Mouse (Mus musculus) Muller cell, postnatal 12 days (primary cell): ENCODE data around the gene Il22ra1.
A peak's percentile ranks its signal among the peaks of the same experiment; 100 is the strongest.
"Not testable (repeated sequence)": the region's sequence is repeated elsewhere in the genome, so short reads cannot be mapped to it uniquely, and the experiment has no call there.

ENCODE experiments used
- DNase-seq: peaks from one replicate; pipeline ENCODE4 v3.0.0-alpha.2; 2015; ENCODE audit errors: inconsistent ontology term

Il22ra1 gene

DNA sequence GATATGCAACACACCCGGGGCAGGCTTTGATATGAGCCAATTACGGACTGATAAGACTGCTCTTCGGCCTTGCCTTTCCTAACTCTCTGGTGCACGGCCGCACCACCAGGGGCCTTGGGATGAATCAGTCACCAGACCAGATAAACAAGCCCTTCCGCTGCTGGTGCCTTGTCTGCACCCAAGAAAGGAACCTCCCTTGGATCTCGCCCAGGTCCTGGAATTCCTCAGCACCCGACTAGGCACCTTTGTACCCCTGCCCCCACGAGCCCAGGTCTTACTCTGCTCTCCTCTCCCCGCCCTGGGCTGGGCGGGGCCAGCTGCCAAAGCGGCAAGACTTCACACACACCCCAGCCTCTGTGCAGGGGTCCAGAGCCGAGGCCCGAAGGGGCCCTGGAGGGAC is at the start of gene Il22ra1:
Il22ra1 (plus strand) TSS at position 356 of the 400 bp plus-strand sequence.
- DNase-seq: no peak

DNA sequence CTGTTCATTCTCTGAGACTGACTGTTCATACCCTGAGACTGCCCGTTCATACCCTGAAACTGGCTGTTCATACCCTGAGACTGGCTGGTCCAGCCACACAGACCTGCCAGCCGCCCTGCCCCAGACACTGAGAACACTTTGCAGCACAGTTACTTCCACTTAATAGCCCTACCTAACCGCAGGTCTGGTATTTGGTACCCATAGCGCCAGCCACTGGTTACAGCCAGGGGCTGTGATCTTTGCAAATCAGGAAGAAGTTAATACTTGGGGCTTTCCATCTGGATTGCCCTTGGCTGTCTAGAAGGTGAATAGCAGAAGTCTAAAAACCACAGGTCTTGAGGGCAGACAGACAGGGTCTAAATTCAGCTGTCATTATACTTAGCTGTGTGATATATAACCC is 48.7 kb upstream of the Il22ra1 start:
- DNase-seq: no peak

DNA sequence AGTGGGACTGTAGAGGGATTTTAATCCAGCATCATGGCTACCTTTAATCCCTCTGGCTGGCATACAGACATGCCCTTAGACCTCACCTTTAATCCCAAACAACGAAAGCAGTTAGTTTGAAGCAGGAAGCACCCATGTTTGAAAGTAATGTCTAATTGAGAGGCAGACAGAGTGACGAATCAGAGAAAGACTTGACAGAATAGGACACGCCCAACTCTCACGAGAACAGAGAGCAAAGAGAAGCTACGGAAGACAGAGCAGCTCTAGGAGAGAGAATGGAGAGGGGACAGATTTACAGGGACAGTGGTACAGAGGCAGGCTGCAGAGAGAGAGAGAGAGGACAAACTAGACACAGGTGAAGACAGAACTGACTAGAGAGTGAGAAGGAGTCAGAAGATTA is 46.2 kb upstream of the Il22ra1 start:
- no peak for DNase-seq

DNA sequence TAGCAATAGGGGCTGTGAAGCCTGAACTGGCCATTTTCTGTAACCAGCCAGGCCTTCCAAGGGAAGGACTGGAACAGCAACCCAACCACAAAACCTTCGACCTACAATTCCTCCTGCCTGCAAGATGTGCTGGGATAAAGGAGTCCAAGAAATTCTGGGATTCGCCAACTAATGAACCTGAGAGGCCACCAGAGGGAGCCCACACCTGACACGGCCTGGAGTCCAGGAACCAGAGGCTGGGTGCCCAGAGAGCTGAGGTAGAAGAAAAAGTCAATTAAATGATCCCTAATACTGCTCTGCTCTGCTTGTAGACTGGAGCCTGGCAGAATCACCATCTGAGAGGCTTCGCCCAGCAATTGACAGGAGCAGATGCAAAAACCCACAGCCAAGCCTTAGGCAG is 44.4 kb upstream of the Il22ra1 start:
- DNase-seq: peak; percentile 36

DNA sequence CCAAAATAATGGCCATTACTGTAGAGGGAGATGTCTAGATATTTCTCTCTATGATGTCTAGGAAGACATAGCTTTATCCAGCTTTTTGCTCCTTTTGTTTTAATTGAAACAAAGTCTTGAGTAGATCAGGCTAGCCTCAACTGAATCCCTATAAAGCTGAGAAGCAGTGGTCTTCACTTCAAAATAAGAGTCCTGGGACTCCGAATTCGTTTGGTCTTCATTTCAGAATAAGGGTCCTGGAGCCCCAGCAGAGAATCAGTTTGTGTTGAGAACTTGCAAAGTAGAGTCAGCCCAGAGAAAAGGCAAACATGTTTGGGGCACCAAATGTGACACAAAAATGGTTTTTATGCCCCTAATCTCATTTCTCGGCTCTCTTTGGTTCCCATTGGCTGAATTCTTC is 43.2 kb upstream of the Il22ra1 start:
- no peak for DNase-seq

DNA sequence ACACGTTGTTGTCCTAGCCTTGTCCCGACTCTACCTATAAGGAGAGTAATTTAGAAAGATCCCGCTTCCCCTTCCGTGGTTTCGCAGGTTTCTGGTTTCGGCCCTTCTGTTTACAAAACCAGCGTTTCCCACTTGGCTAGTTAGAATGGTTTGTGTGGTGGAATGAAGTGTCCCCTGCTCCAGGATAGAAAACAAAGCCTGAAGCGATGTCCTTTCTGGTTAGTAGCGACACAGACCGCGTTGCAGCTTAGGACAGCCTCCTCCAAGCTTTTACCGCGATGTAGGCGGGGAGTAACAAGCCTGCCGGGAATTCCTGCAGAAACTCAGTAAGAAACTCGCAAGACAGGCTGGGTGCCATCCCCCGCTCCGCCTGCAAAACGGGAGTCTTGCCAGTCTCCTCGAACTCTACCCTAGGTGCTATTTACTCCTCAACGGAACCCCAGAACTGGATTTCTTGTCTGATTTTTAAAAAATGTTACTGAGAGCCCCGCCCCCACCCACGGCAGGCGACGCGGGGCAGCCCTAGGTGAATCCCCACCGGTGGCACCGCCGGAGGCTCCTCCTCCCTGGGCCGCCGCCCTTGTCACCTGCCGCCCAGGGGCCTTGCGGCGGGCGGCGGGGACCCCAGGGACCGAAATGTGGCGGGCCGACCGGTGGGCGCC is 41.9 kb upstream of the Il22ra1 start, which contains the start of gene Ifnlr1:
Ifnlr1 (plus strand) TSS at position 382 of the 662 bp plus-strand sequence.
- DNase-seq: peak; percentile 50

DNA sequence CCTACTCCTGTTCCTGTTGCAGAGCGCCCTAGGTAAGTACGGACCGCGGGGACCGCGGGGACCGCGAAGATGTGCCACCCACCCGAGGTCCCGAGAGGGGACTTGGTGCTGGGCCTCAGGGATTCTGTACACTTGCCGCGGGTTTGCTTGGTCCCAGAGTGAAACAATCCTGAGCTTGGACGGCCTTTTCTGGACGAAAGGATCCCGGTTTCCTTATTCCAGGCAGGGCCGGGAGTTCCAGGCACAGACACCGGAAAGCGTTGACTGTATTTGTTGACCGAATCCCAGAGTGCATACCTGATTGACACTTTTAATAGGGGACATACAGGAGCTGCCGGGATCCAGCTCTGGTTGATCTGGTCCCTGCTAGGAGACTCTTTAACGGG is 41.4 kb upstream of the Il22ra1 start:
- peak; percentile 38 for DNase-seq

DNA sequence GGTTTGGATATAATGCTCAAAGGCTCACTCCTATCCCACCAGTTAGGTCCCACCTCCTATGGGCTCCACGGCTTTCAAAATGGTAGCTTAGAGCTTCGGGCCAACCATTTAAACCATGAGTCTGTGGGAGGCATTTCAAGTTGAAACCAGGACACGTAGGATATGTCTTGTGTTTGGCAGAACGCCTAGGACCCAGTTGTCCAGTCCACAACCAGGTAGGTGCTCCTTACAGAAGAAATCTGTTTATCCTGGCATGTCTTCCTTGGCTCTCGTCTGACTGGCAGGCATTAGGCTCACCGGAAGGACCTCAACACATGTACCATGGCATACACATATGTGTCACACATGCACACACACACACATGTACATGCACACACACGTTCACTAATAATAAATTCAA is 38.2 kb upstream of the Il22ra1 start:
- no peak for DNase-seq

DNA sequence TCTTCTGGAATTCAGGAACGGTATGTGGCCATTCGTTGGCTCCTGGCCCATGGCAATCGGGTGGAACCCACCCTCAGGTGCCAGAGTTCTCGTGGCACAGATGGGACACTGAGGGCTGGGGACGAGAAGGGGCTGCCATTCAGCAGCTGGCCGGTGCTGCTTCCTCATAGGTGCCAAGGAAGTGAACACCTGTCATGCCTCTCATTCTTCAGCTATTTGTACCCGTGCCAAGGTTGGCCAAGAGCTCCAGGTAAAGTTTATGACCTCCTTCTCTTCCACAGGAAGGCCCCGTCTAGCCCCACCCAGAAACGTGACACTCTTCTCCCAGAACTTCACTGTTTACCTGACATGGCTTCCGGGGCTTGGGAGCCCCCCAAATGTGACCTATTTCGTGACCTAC is 37.7 kb upstream of the Il22ra1 start:
- DNase-seq: no peak

DNA sequence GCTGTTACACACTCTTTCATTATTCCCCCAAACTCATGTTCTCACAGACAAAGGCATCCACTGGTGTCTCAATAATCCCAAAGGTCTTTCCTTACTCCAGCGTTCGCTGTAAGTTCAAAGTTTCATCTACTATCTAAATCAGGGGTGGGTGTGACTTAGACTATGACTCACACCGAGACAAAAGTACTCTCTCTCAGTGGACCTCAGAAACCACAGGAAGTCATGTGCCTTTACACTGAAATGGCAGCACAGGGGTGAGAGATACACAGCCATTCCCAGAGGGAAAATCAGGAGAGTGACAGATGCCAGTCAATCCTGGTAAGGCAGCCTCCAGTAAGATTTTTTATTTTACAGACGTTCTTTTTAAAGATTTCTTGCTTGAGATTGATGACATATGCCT is 35.1 kb upstream of the Il22ra1 start:
- DNase-seq: no peak

DNA sequence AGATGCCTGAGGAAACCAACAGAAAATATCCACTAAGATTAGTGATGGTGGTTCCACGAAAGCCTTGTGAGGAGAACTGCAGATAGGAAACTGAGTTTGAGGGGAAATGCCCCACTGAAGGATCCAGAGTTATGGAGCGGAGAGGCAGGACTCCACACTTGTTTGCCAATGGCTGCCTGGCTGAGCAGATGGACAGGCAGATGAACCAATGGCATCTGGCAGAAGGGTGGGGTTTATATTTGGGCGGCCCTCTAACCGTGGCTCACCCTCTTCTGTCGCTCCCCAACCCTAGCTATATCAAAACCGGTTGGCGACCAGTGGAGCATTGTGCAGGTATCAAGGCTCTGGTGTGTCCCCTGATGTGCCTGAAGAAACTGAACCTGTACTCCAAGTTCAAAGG is 29.5 kb upstream of the Il22ra1 start:
- DNase-seq: no peak

DNA sequence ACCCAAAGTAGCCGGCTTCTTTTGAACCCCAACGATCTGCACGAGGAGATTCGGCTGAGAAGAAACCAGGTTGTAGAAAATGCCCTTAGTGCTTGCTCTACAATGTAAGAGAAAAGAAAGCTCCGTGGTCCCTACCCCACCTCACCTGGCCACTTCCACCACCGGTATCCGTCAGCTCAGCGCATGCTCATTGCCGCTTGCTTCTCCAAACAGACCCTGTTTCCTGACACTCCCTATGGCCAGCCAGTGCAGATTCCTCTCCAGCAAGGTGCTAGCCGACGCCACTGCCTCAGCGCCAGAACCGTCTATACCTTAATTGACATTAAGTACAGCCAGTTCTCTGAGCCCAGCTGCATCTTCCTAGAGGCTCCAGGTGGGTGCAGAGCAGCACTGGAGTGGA is 24.5 kb upstream of the Il22ra1 start:
- DNase-seq: no peak

DNA sequence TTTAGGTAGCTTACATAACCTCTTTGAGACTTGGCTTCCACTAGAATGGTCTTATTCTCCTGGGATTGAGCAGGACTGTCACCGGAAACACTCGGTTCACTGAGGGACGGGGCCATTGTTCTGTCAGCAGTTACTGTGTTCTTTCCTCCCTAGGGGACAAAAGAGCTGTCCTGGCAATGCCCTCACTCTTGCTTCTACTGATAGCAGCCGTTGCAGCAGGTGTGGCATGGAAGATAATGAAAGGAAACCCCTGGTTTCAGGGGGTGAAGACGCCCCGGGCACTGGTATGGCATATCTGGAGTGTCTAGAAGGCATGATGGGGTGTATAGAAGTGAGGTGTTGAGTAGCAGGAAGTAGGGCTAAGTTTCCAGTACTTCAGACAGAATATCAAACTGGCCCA is 24.0 kb upstream of the Il22ra1 start:
- peak; percentile 15 for DNase-seq

DNA sequence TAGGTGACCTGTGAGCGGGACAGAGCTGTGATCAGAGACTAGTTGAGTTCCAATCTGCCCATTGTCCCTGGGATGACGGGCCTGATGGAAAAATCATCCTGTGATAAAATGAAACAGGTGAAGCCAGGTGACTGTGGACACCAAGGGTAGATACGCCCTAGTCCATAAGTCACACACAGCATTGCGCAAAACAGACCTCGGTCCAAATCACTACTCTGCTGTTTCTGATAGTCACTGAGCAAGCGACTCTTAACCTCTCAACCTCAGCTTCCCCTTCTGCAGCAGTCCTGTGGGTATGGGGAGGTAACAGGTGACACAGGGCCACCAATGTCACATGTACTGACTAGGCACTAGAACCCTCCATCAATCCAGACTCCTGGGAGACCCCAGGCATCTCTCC is 21.9 kb upstream of the Il22ra1 start:
- DNase-seq: no peak

DNA sequence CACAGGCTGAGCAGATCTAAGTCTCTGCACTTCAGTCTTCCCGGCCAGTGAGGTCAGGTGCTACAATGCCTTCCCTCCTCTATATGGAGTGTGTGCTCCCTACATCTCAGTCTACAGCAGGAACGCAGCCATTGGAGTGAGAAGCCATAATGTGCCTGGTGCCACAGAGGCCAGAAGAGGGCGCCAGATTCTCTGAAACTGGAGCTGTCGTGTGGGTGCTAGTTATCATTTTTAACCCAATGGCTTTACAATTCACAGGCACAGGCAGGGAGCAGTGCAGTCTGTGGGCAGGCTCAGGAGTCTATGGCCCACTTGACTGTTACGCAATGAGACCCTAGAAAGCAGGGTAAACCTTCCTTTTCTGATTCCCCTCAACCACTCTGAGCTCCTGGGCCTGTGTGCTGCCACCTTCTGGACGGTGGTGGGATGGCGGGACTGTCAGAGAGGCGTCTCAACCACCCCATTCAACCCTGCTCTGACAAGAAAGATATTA is 18.9 kb upstream of the Il22ra1 start:
- peak; percentile 81 for DNase-seq

DNA sequence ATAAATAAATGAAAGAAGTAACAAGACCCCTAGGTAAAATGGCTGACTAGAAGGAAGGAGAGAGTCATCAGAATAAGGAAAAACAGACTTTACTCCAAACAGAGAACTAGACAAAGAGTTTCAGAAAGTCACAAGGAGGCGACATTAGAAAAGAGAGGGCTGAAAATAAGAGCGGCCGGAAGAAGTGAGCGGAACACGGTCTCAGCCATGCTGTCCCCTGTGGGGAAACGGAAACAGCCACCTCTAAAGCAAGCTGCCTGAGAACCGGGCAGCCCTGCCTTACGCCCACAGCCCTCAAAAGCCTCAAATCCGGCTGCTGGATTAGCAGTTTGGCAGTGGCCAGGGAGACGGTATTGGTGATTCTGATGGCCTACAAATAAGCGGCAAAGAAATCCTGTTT is 18.4 kb upstream of the Il22ra1 start:
- no peak for DNase-seq

DNA sequence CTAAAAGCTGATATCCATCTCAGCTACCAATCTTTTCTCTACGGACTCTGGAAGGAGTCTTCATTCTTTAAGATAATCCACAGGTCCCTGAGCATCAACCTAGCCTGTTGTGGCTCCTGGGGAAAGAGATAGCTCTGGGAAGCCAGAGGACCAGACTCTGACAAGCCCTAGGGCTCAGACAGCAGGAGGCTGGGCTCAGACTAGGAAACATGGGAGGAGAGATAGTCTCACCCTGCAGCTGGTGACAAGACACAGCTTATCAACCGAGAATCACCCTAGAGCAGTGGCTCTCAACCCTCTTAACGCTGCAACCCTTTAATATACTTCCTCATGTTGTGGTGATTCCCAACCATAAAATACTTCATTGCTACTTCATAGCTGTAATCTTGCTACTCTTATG is 17.6 kb upstream of the Il22ra1 start:
- no peak for DNase-seq

DNA sequence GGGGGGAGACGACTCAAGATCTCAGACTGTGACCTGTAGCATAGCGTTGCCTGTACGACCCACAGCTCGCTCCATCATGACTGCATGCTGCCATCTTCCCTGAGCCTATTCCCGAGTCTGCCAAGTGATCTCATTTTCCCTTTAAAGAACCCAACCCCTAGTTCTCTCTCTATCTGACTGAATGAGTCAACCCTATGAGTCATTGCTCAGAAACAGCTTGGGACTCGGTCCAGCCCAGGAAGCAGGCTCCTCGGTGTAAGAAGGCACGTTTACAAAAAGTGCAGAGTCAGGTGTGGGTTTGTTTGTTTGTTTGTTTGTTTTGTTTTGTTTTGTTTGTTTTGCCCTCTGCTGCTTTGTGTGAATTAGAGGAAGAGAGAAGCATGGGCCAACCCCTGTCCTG is 13.2 kb upstream of the Il22ra1 start:
- peak; percentile 53 for DNase-seq

DNA sequence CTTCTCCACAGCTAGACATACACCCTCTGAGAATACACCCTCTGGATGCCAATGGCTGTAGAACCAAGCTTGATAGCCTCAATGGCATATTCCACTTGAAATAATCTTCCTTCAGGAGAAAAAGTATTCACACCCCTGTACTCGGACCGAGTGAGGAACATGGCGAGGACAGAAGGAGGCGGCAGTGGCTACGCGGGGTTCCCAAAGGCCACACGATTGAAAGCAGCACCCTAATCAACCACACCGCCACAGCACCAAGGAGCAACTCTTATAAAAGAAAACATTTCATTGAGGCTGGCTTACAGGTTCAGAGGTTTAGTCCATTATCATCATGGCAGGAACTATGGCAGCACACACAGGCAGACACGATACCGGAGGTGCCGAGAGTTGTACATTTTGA is 11.5 kb upstream of the Il22ra1 start:
- not testable (repeated sequence) for DNase-seq

DNA sequence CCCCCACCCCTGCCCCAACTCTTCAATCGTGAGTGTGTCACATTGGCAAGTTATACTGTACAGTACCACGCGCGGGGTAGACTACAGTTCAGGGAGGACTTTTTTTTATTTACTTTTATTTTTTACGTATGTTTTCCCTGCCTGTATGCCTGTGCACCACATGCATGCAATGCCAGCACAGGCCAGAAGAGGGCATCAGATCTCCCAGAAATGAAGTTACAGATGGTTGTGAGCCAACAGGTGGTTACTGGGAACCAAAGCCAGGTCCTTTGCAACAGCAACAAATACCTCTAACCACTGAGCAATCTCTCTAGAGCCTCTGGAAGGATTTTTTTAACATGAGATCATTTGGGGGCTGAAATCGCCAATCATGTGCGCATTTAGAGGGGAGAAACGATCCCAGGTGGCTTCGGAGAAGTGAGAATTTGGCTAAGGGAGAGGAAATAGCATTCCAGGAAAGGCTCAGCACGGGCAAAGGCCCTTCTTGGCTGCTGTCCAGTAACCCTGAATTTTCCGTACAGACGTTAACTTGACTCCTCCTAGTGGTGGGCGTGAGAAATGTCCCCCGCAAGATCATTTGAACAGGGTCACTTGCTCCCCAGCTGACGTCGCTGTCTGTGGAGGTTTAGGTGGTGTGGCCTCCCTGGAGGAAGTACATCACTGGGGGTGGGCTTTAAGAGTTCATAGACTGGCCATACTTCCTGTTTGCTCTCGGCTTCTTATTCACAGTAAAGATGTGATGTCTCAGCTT is 5.3 kb upstream of the Il22ra1 start:
- no peak for DNase-seq

DNA sequence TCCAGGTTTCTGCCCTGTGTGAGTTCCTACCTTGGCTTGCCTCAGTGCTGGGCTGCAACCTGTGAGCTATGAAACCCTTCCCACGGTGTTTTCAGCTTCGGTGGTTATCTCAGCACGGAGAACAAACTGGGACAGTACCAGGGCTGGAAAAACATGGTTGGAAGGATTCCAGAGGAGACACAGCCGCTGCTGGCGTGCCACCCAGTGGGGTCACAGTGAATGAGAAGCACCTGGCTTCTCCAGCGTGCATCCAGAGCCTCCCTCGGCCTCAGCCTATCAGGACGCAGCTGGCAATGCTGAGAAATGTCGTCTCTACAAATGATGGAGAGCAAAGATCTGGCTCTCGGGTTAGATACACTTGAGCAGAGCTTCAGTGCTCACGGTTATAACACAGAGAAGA is 1.6 kb upstream of the Il22ra1 start:
- DNase-seq: no peak

DNA sequence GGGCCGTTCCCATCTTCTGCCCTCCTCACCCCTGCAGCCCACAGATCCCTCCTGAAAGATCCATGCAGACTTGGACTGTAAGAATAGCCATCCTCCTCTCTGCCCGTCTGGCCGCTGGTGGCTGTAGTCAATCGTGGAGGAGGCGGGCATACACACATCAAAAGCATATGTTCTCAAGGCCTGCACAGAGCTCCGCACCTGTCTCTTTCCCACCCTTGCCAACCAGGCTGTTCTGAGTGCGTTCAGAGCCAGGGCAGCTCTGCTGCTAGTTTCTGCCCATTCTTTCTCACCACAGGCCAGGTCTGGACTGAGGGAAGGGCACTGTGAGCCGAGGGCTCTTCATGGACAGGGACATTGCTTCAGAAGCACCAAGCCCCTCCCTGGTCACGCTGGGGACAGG is 2.2 kb downstream of the Il22ra1 start:
- no peak for DNase-seq

DNA sequence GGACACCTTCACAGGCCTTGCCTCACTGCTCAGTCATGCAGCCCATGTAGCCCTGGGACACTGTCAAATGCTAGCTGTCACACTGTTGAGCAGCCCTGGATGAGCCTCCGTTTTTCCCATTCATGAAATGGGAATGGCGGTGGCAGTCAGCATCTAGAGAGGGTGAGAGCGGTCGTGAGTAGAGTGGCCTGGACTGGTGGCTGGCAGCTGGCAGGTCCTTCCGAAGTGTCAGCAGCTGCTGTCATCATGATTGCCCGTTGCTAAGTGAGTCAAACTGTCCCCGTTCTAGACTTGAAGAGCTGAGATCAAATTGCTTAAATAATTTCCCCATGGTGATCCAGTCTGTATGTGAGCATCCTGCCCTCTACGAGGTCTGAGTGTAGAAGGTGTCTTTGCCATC is 3.0 kb downstream of the Il22ra1 start:
- DNase-seq: no peak
